Mouse (Mus musculus) olfactory bulb, adult 2 months (tissue): ENCODE results near the gene Tjp3.

Experiments
- CTCF ChIP-seq: fragments of 200-500 bp; IDR thresholded peaks from 2 replicates; pipeline ENCODE4 v1.5.1; 2012; ENCODE audit warnings: low read depth, mild to moderate bottlenecking, low read length, moderate library complexity; ENCODE audit not compliant: insufficient read depth
- POLR2A ChIP-seq: fragments of 200-500 bp; IDR thresholded peaks from 2 replicates; pipeline ENCODE4 v1.6.1; 2012; ENCODE audit warnings: mild to moderate bottlenecking, low read depth, low read length, moderate library complexity; ENCODE audit not compliant: insufficient read depth

- TF ChIP-seq CTCF (no peak), POLR2A (no peak)
Measured at GRCm38 (mm10) chr10:81277676-81278075, 13.7 kb downstream of the Tjp3 start.
